Mouse (Mus musculus): ENCODE data around the gene Gm49320.

Gm49320 gene

DNA sequence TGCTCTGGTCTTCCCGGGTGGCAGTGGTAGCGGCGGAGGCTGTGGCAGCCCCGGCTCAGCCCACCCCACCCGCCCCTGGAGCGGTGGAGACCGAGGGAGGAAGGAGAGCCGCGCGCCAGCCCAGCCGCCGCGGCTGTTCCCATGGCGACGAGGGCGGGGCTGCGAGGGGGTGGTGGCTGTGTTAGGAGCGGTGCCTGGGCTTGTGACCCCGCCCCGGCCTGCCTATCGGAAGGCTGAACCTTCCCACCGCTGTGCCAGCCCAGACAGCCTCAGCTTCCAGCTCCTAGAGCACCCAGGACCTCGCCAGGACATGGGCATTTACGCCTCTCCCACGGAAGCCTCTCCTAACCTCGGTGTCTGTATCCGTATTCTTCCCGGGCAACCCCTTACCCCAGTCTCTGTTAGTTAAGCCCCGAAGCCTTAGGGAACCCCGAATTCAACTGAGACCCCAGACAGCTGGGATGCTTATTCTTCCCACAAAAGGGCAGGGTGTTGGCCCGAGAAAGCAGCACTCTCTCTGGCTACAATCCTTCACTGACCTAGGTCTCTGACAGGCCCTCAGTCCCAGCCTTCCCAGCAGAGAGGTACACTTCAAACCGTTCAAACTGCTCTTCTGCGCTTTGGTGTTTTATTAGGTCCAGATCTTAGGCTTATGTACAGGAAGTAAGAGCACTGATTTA, 20.6 kb downstream of the Gm49320 start, which contains the start of gene Ctxn1:
Ctxn1 (minus strand) TSS at position 150 of the 680 bp plus-strand sequence.
- DNase-seq (ENCODE audit: low spot score), result peak; percentile 92

- DNase-seq (ENCODE audit: low spot score), result no peak
These were observed 21.1 kb downstream of the Gm49320 start for GRCm38 (mm10) chr8:4259805-4260170.

DNA sequence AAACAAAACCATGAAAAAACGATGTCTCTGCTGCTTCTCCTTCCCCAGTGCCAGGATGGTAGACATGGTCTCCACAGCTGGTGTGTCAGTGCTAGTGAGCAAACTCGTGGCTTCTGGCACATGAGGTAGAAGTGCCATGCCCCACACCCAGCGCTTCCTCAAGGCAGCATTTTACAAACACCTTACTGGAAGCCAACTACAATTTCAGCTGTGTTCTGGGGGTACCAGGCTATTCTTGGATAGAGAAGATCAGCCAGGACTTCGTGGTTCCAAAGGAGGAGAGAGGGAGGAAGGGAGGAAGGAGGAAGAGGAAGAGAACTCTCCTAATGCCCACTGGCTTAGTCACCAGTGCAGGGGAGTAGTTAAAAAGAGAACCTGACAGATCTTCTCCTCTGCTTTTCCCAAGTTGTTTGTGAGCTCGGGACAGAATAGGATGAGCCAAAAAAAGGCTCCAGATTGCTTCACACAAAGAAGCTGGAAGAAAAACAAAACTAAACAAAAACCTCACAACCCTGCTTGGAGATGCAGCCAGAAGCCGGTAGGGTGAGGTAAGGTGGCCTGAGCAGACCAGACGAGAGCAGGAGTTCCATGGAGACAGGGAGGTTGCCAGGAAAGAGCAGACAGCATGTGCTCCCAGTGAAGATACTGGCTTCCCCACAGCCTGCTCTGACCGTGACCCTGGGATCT, 24.6 kb downstream of the Gm49320 start:
- DNase-seq (ENCODE audit: low spot score), result no peak

- DNase-seq (ENCODE audit: low spot score), result no peak
These were observed 26.7 kb downstream of the Gm49320 start for GRCm38 (mm10) chr8:4265160-4265914.

DNA sequence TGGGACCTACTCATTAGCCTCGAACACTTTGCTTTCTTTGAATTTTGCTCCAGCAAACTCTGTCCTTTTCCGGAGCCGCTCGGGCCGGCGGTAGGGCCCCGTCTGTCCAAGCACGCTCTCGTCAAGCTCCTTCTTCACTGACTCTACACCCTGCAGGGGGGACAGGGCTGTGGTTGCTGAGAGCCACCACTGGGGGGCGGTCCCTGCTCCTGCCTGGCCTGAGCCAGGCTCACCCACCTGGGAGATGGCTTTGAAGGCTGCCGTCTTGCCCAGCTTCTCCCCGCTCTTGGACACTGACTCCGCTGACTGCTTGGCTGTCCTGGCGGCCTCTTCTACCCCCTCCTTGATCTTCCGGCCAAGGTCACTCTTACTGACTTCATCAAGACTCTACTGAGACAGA, 29.0 kb downstream of the Gm49320 start:
- DNase-seq (ENCODE audit: low spot score), result no peak

GRCm38 (mm10) chr8:4269609-4270008, 30.9 kb downstream of the Gm49320 start:
- DNase-seq (ENCODE audit: low spot score), result no peak

DNA sequence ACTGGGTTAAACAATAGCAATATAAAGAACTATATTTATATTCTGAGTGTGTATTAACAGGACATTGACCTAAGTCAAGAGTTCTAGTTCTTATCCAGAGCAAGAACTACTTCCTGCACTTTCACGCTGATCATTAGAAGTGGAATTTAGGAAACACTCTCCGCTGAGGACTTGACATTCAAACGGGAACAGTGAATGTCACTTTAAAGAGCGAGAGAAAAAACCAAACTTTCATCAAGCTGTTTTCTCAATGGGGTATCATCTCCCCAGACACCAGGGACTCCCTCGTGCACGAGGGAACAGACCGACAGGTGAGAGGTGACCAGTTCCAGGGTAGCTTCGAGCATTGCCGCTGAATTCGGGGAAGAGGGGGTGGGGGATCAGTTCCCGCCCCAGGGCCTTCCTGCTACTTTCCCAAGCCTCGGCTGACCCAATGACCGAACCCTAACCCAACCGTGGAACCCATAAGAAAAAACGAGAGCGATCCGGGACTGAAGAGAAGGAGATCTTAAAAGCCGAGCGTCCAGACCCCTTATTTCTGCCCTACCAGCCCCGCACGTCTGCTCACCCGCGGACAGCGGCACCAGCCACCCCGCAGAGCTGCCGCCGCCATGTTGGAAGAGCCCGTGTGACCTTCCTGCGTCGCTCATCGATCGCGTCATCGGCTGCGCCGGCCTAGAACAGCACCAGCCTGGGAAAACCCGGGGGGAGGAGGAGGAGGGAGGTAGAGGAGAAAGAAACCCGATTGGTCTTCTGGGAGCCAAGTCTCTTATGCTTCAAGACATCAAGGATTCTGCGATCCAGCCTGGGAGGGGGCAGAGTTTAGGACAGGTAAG, 36.8 kb downstream of the Gm49320 start, which contains the start of gene Timm44:
Timm44 (minus strand) TSS at position 639 of the 836 bp plus-strand sequence.
- peak; percentile 99 for DNase-seq (ENCODE audit: low spot score)

GRCm38 (mm10) chr8:4276111-4276465, 37.4 kb downstream of the Gm49320 start:
- DNase-seq (ENCODE audit: low spot score), result no peak

GRCm38 (mm10) chr8:4292738-4293137, 54.1 kb downstream of the Gm49320 start:
- DNase-seq (ENCODE audit: low spot score), result no peak

GRCm38 (mm10) chr8:4297822-4298221, 59.2 kb downstream of the Gm49320 start:
- no peak for DNase-seq (ENCODE audit: low spot score)

Data from embryo, embryonic 10 days (tissue).